Mouse (Mus musculus): ENCODE data around the gene Ppara. TPM values are rescaled to one million over a fixed set of nuclear protein-coding genes. Genes with fewer than 3 reads are reported as not detected.

Ppara gene
- polyA plus RNA-seq, 1 experiment from 2014 or later: 1.3 TPM

DNA sequence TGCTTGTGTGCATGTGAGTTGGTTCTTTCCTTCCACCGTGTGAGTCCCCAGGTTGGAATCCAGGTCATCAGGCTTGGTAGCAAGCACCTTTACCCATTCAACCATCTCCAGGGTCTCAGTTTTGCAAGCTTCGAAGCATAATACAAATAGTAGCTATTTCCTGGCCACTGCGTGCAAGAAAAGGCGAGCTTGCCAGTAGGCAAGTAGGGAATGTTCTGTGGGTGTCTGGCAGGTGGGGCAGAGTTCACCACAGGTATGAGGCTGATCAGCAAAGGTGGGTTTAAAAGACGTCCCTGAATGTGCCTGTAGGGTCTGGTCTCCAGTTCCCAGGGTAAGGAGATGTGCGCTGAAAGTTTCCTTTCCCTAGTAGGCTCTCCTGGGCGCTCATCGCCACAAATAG lies 635 bp upstream of the Ppara start:
- no peak for ATAC-seq (replicated peaks)
- no peaks in the 10 kb centered on the region for H3K36me3 ChIP-seq (replicated peaks)
- no peak overlapping the region for H3K9ac ChIP-seq
- H3K4me2 ChIP-seq: peak overlapping the region; percentile 79; the same call in 1 of the 2 replicates
- H3K27me3 ChIP-seq (replicated peaks): peaks cover 60% of the 10 kb centered on the region
- no peaks in the 10 kb centered on the region for H3K9me3 ChIP-seq
- H3K27ac ChIP-seq: no peak overlapping the region
- WGBS: 42% methylated on average over 8 of the region's 8 CpGs
- peaks cover 18% of the 10 kb centered on the region for H3K4me1 ChIP-seq
- H3K4me3 ChIP-seq: peak overlapping the region; percentile 55; the same call in 1 of the 2 replicates

DNA sequence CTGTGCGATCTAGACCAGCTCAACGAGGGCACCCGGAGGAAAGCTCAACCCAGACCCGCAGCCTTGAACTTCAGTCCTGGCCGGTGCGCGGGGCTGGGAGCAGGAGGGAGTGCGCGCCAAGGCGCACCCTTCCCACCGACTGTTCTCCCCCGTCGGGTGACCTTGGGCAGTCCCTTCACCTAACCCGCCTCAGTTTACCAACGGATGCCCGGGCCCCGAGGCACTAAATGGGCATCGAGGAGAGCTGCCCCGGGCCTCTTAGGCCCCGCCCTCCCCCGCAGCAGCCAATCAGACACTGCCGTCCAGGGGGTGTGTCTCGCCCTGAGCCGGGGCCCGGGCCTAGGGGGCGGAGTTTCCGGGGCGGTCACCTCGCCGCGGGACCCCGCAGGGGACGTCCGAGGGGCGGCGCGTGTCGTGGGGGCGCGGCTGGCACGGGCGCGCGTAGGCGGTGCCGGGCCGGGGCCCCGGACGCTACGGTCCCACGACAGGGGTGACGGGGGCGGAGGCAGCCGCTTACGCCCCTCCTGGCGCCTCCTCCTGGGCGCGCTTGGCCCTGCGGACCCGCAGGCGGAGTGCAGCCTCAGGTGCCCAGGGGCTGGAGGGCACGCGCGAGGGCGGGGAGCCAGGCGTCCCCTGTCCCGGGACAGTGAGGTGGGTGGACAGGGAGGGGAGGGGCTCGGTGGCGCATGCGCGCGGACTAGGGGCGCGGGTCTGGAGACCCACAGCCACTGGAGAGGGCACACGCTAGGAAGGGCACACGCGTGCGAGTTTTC lies 466 bp downstream of the Ppara start:
- H3K9me3 ChIP-seq: no peaks in the 10 kb centered on the region
- WGBS: under 1% methylated on average over 63 of the region's 78 CpGs
- peak overlapping the region; percentile 79 for H3K4me2 ChIP-seq
- H3K9ac ChIP-seq: peak overlapping the region; percentile 23; the same call in 1 of the 2 replicates
- peaks cover 57% of the 10 kb centered on the region for H3K27me3 ChIP-seq (replicated peaks)
- peak; percentile 79 for ATAC-seq (replicated peaks)
- peaks cover 18% of the 10 kb centered on the region for H3K4me1 ChIP-seq
- no peaks in the 10 kb centered on the region for H3K36me3 ChIP-seq (replicated peaks)
- H3K4me3 ChIP-seq: peak overlapping the region; percentile 55
- H3K27ac ChIP-seq: no peak overlapping the region

DNA sequence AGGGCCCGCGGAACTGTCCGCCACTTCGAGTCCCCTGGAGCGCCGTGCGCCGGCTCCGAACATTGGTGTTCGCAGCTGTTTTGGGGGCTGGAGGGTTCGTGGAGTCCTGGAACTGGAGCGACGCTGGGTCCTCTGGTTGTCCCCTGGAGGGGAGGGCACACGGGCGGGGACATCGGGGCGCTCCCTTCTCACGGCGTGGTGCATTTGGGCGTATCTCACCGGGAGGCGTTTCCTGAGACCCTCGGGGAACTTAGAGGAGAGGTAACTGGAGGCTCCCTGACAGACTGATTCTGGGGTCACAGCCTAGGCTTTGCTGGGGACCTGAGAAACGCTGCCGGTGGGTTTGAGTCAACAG lies 1.0 kb downstream of the Ppara start:
- 1% methylated on average over 25 of the region's 25 CpGs for WGBS
- Histone ChIP-seq H3K4me1 (peaks cover 18% of the 10 kb centered on the region), H3K4me2 (peak overlapping the region; percentile 79), H3K27me3 (replicated peaks) (peaks cover 57% of the 10 kb centered on the region), H3K36me3 (replicated peaks) (no peaks in the 10 kb centered on the region), H3K4me3 (peak overlapping the region; percentile 55), H3K9me3 (no peaks in the 10 kb centered on the region), H3K9ac (peak overlapping the region; percentile 23; the same call in 1 of the 2 replicates), H3K27ac (no peak overlapping the region)
- ATAC-seq (replicated peaks): no peak; the same call in 1 of the 2 replicates

DNA sequence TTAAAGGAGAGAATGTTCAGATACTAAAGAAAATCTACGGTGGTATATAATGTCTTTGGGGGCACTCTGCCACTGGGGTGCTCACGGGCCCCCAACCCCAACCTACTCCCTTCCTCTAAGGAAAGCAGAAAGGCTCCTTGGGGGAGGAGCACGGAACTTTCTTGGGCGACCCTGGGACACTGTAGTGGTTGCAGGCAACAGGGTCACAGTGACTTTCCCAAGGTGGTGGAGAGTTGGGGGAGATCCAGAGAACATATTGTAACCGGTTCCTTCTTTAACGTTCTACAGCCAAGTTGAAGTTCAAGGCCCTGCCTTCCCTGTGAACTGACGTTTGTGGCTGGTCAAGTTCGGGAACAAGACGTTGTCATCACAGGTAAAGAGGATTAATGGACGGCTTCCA lies 1.7 kb downstream of the Ppara start:
- no peak for ATAC-seq (replicated peaks)
- no peak overlapping the region for H3K27ac ChIP-seq
- peaks cover 57% of the 10 kb centered on the region for H3K27me3 ChIP-seq (replicated peaks)
- peaks cover 18% of the 10 kb centered on the region for H3K4me1 ChIP-seq
- H3K9me3 ChIP-seq: no peaks in the 10 kb centered on the region
- WGBS: 53% methylated on average over 10 of the region's 10 CpGs
- 0 out of 2 replicates have a peak overlapping the region, but pooled peaks have one; percentile 79 for H3K4me2 ChIP-seq
- no peaks in the 10 kb centered on the region for H3K36me3 ChIP-seq (replicated peaks)
- H3K9ac ChIP-seq: no peak overlapping the region
- no peak overlapping the region for H3K4me3 ChIP-seq

DNA sequence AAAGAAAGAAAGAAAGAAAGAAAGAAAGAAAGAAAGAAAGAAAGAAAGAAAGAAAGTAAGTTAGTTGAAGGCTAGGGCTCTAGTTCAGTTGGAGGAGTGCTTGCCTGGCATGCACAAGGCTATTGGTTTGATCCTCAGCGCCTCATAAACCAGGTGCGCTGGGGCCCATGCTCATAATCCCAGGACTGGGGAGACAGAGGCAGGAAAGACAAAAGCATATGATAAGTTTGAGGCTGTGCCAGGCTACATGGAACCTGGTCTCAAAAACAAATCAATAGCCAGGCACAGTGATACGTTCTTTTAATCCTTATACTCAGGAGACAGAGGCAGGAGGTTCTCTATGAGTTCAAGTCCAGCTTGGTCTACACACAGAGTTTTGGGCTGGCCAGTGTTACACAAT lies 3.6 kb downstream of the Ppara start:
- ATAC-seq (replicated peaks): no peak
- no peak overlapping the region for H3K9ac ChIP-seq
- peaks cover 18% of the 10 kb centered on the region for H3K4me1 ChIP-seq
- WGBS: 79% methylated on average over 3 of the region's 3 CpGs
- no peak overlapping the region for H3K27ac ChIP-seq
- no peaks in the 10 kb centered on the region for H3K9me3 ChIP-seq
- no peak overlapping the region for H3K4me2 ChIP-seq
- H3K27me3 ChIP-seq (replicated peaks): peaks cover 44% of the 10 kb centered on the region
- H3K36me3 ChIP-seq (replicated peaks): no peaks in the 10 kb centered on the region
- H3K4me3 ChIP-seq: no peak overlapping the region

DNA sequence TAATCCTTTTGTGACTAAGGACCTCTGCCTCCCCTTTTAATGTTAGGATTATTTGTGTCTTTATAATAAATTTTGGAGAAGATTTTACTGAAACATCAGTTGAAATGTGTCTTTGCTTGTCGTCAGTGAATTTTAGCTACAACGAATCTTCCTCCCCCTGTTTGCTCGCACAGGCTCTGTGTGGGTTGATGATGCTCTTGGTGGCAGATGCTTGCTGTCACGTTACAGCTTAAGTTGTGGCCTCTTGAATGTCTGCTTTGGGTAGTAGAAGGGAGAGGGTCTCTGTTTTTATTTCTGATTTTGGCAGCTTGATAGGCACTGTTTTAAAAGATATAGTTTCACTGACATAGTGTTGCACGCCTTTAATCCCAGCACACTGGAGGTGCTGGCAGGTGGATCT lies 4.2 kb downstream of the Ppara start:
- ATAC-seq (replicated peaks): no peak
- Histone ChIP-seq H3K9me3 (no peaks in the 10 kb centered on the region), H3K4me3 (no peak overlapping the region), H3K36me3 (replicated peaks) (no peaks in the 10 kb centered on the region), H3K9ac (no peak overlapping the region), H3K4me1 (peaks cover 18% of the 10 kb centered on the region), H3K27ac (no peak overlapping the region), H3K27me3 (replicated peaks) (peaks cover 39% of the 10 kb centered on the region), H3K4me2 (no peak overlapping the region)
- 76% methylated on average over 5 of the region's 5 CpGs for WGBS

DNA sequence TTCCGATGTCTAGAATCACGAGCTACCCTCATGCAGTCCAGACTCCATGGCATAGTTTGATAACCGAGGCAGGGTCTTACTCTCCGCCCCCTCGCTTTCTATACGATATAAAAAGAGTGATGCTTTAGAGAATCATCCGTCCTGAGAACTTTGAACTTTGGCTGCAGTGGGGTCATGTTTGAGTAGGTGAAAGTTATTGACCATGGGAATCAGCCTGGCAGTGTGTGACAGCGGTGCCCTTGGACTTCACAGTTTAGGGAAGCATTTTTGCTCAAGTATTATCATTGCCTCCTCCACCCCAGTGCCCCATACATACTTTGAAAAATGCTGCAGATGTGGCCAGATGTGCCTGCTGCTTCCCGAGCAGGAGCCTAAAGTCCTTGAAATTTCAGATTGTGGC lies 7.8 kb downstream of the Ppara start:
- no peaks in the 10 kb centered on the region for H3K9me3 ChIP-seq
- ATAC-seq (replicated peaks): no peak
- 89% methylated on average over 9 of the region's 9 CpGs for WGBS
- no peaks in the 10 kb centered on the region for H3K36me3 ChIP-seq (replicated peaks)
- no peaks in the 10 kb centered on the region for H3K4me1 ChIP-seq
- H3K4me2 ChIP-seq: no peak overlapping the region
- no peak overlapping the region for H3K4me3 ChIP-seq
- peaks cover 4% of the 10 kb centered on the region; the same call in 1 of the 2 replicates for H3K27me3 ChIP-seq (replicated peaks)
- H3K27ac ChIP-seq: no peak overlapping the region
- no peak overlapping the region for H3K9ac ChIP-seq

- WGBS: 73% methylated on average over 3 of the region's 3 CpGs
- no peak overlapping the region for H3K4me2 ChIP-seq
- H3K36me3 ChIP-seq (replicated peaks): no peaks in the 10 kb centered on the region
- H3K9me3 ChIP-seq: no peaks in the 10 kb centered on the region
- H3K4me1 ChIP-seq: no peaks in the 10 kb centered on the region
- no peak overlapping the region for H3K27ac ChIP-seq
- H3K4me3 ChIP-seq: no peak overlapping the region
- no peak overlapping the region for H3K9ac ChIP-seq
- ATAC-seq (replicated peaks): no peak
- H3K27me3 ChIP-seq (replicated peaks): no peaks in the 10 kb centered on the region
These were observed 9.2 kb downstream of the Ppara start for GRCm38 (mm10) chr15:85743946-85744345.

DNA sequence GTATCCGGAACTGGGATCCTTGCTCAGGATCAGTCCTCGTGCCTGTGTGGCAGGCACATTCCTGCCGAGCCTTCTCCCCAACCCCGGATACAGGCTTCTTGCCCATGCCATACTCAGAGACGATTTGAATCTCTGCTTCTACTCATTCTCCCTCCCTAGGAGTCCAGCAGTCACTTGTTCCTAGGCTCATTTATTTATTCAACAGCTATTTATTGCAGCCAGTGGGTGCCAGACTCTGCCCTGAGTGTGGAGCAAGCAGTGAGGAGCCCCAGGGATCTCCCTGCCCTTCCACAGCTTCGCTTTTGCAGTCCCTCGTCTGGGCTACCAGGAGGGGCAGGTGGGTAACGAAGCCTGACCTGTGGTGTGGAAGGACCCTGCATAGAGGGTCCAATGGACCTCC lies 11.4 kb downstream of the Ppara start:
- no peak for ATAC-seq (replicated peaks)
- H3K4me3 ChIP-seq: no peak overlapping the region
- no peaks in the 10 kb centered on the region for H3K36me3 ChIP-seq (replicated peaks)
- H3K4me2 ChIP-seq: no peak overlapping the region
- H3K9ac ChIP-seq: no peak overlapping the region
- no peaks in the 10 kb centered on the region for H3K4me1 ChIP-seq
- H3K9me3 ChIP-seq: no peaks in the 10 kb centered on the region
- H3K27me3 ChIP-seq (replicated peaks): no peaks in the 10 kb centered on the region
- 67% methylated on average over 8 of the region's 8 CpGs for WGBS
- H3K27ac ChIP-seq: no peak overlapping the region

DNA sequence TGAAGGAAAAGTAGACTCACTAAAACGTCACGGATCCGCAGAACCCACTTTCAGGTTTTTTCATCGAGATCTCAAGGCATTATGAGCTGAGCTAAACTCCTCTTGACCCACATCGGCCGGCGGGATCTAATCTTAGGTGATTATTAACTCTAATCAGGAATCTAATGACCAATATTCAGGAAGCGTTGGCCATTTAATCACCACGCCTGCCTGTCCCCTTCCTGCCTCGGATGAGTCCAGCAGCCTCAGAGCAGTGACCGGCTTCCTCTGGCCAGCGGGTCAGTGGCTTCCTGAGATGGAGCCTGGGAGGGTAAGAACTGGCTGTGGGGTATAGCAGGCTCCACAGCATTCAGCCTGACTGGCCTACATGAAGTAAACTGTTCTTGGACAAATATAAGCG lies 11.9 kb downstream of the Ppara start:
- no peaks in the 10 kb centered on the region for H3K9me3 ChIP-seq
- WGBS: 85% methylated on average over 13 of the region's 13 CpGs
- no peaks in the 10 kb centered on the region for H3K27me3 ChIP-seq (replicated peaks)
- no peak overlapping the region for H3K4me3 ChIP-seq
- H3K4me2 ChIP-seq: no peak overlapping the region
- no peak overlapping the region for H3K27ac ChIP-seq
- no peak overlapping the region for H3K9ac ChIP-seq
- H3K36me3 ChIP-seq (replicated peaks): no peaks in the 10 kb centered on the region
- H3K4me1 ChIP-seq: no peaks in the 10 kb centered on the region
- ATAC-seq (replicated peaks): no peak

GRCm38 (mm10) chr15:85747951-85748350 lies 13.2 kb downstream of the Ppara start:
- no peak for ATAC-seq (replicated peaks)
- 80% methylated on average over 5 of the region's 5 CpGs for WGBS

GRCm38 (mm10) chr15:85748466-85748865 lies 13.7 kb downstream of the Ppara start:
- Histone ChIP-seq H3K9me3 (no peaks in the 10 kb centered on the region), H3K36me3 (replicated peaks) (no peaks in the 10 kb centered on the region), H3K4me3 (no peak overlapping the region), H3K9ac (no peak overlapping the region), H3K4me2 (no peak overlapping the region), H3K27me3 (replicated peaks) (no peaks in the 10 kb centered on the region), H3K4me1 (no peaks in the 10 kb centered on the region), H3K27ac (no peak overlapping the region)
- 63% methylated on average over 3 of the region's 3 CpGs for WGBS
- no peak for ATAC-seq (replicated peaks)

More at GRCm38 (mm10) chr15:85747951-85748350, 13.2 kb downstream of the Ppara start:
- Histone ChIP-seq H3K9me3 (no peaks in the 10 kb centered on the region), H3K9ac (no peak overlapping the region), H3K36me3 (replicated peaks) (no peaks in the 10 kb centered on the region), H3K27me3 (replicated peaks) (no peaks in the 10 kb centered on the region), H3K4me2 (no peak overlapping the region), H3K4me1 (no peaks in the 10 kb centered on the region), H3K27ac (no peak overlapping the region), H3K4me3 (no peak overlapping the region)

GRCm38 (mm10) chr15:85749141-85749540 lies 14.4 kb downstream of the Ppara start:
- ATAC-seq (replicated peaks): no peak
- Histone ChIP-seq H3K4me3 (no peak overlapping the region), H3K27ac (no peak overlapping the region), H3K4me1 (no peaks in the 10 kb centered on the region), H3K9ac (no peak overlapping the region), H3K4me2 (no peak overlapping the region), H3K27me3 (replicated peaks) (no peaks in the 10 kb centered on the region), H3K36me3 (replicated peaks) (no peaks in the 10 kb centered on the region), H3K9me3 (no peaks in the 10 kb centered on the region)
- WGBS: 98% methylated on average over 9 of the region's 9 CpGs

All from midbrain, embryonic 15.5 days (tissue).